Mouse (Mus musculus) liver, embryonic 13.5 days (tissue): ENCODE measurements around the gene Trappc11. TPM values are rescaled to one million over a fixed set of nuclear protein-coding genes. Genes with fewer than 3 reads are reported as not detected.

Source experiments
- ATAC-seq: fragments of 200-750 bp; cut with Nextera tagmentation; 2 replicates; pipeline ENCODE4 v1.8.0; 2017; ENCODE audit warnings: low read depth, mild to moderate bottlenecking, moderate number of reproducible peaks, moderate library complexity
- DNase-seq: peaks from one replicate; pipeline ENCODE4 v3.0.0; 2022
- H3K27ac ChIP-seq: fragments of 300-500 bp; sonication (generic); 2 replicates; pipeline ENCODE4 v1.5.1; 2015; ENCODE audit warnings: moderate library complexity, mild to moderate bottlenecking, inconsistent platforms
- H3K27me3 ChIP-seq: fragments of 300-500 bp; sonication (generic); 2 replicates; pipeline ENCODE4 v1.6.1; 2015; ENCODE audit warnings: mild to moderate bottlenecking, inconsistent platforms
- H3K36me3 ChIP-seq: fragments of 300-500 bp; sonication (generic); 2 replicates; pipeline ENCODE4 v1.6.1; 2015; ENCODE audit warnings: mild to moderate bottlenecking, inconsistent platforms
- H3K4me1 ChIP-seq: fragments of 300-500 bp; sonication (generic); replicated peaks from 2 replicates; pipeline ENCODE4 v1.6.1; 2015; ENCODE audit warnings: inconsistent platforms
- H3K4me2 ChIP-seq: fragments of 300-500 bp; sonication (generic); 2 replicates; pipeline ENCODE4 v1.6.1; 2015; ENCODE audit warnings: inconsistent platforms, mild to moderate bottlenecking, moderate library complexity
- H3K4me3 ChIP-seq: fragments of 300-500 bp; sonication (generic); replicated peaks from 2 replicates; pipeline ENCODE4 v1.5.1; 2015; ENCODE audit warnings: mild to moderate bottlenecking, inconsistent platforms
- H3K9ac ChIP-seq: fragments of 300-500 bp; sonication (generic); 2 replicates; pipeline ENCODE4 v1.6.1; 2015; ENCODE audit warnings: mild to moderate bottlenecking, inconsistent platforms
- H3K9me3 ChIP-seq: fragments of 300-500 bp; sonication (generic); replicated peaks from 2 replicates; pipeline ENCODE4 v1.6.1; 2016; ENCODE audit warnings: inconsistent platforms
- WGBS: fragments of 180-500 bp; shearing (Covaris S2); methylation state at CpG from one replicate; pipeline ENCODE4 v1.1.7; 2015; ENCODE audit not compliant: insufficient replicate concordance; 5-methylcytosine and 5-hydroxymethylcytosine counted together
- polyA plus RNA-seq: library from polyadenylated mRNA; unstranded; fragments of >200 nt; fragmentation: Nextera tagmentation; extraction: Ambion mirVana; gene quantifications from 2 replicates; pipeline ENCODE4 v1.2.1, GENCODE M21; 2015

Trappc11 gene
- 14.3 and 17.6 TPM in 2 replicates for polyA plus RNA-seq

- ATAC-seq: peak; percentile 98
- no peaks in the 10 kb centered on the region for H3K9me3 ChIP-seq
- peak within 1 kb of the TSS; percentile 70 for H3K27ac ChIP-seq
- peaks cover 30% of the 10 kb centered on the region for H3K4me1 ChIP-seq
- peak; percentile 96 for DNase-seq
- H3K27me3 ChIP-seq: no peaks in the 10 kb centered on the region
- H3K9ac ChIP-seq: peak within 1 kb of the TSS; percentile 84
- peaks cover 28% of the 10 kb centered on the region for H3K36me3 ChIP-seq
- under 1% methylated on average over 65 of the region's 65 CpGs for WGBS
- H3K4me3 ChIP-seq: peak within 1 kb of the TSS; percentile 79
- H3K4me2 ChIP-seq: peak within 1 kb of the TSS; percentile 90
Observed at GRCm38 (mm10) chr8:47533344-47534125, at the start of gene Trappc11, which contains the start of gene Rwdd4a. TSS of gene Trappc11 (minus strand) at chr8:47533470. TSS of gene Rwdd4a (plus strand) at chr8:47533664.

GRCm38 (mm10) chr8:47581454-47581853 is 48.2 kb upstream of the Trappc11 start:
- H3K4me1 ChIP-seq: no peaks in the 10 kb centered on the region
- no peaks in the 10 kb centered on the region for H3K9me3 ChIP-seq
- ATAC-seq (no peak), DNase-seq (no peak)
- H3K4me3 ChIP-seq: no peak overlapping the region
- no peaks in the 10 kb centered on the region for H3K36me3 ChIP-seq
- H3K27ac ChIP-seq: no peak overlapping the region
- WGBS: 66% methylated on average over 7 of the region's 7 CpGs
- no peaks in the 10 kb centered on the region for H3K27me3 ChIP-seq
- no peak overlapping the region for H3K4me2 ChIP-seq
- no peak overlapping the region for H3K9ac ChIP-seq

- no peak overlapping the region for H3K4me3 ChIP-seq
- H3K4me2 ChIP-seq: no peak overlapping the region
- no peak for DNase-seq
- no peaks in the 10 kb centered on the region for H3K4me1 ChIP-seq
- no peak overlapping the region for H3K27ac ChIP-seq
- H3K36me3 ChIP-seq: no peaks in the 10 kb centered on the region
- 78% methylated on average over 7 of the region's 7 CpGs for WGBS
- no peak for ATAC-seq
- H3K9ac ChIP-seq: no peak overlapping the region
- H3K27me3 ChIP-seq: no peaks in the 10 kb centered on the region
- 0 out of 2 replicates have a peak, but pooled peaks cover 2% of the 10 kb centered on the region for H3K9me3 ChIP-seq
Observed at GRCm38 (mm10) chr8:47573482-47573881, 40.2 kb upstream of the Trappc11 start.

- Histone ChIP-seq H3K36me3 (no peaks in the 10 kb centered on the region), H3K9me3 (no peaks in the 10 kb centered on the region), H3K4me3 (no peak overlapping the region), H3K27me3 (no peaks in the 10 kb centered on the region), H3K4me2 (no peak overlapping the region), H3K9ac (no peak overlapping the region), H3K4me1 (no peaks in the 10 kb centered on the region), H3K27ac (no peak overlapping the region)
- no peak for DNase-seq
- no peak for ATAC-seq
- 67% methylated on average over 6 of the region's 6 CpGs for WGBS
Observed at GRCm38 (mm10) chr8:47570161-47570560, 36.9 kb upstream of the Trappc11 start.

GRCm38 (mm10) chr8:47568098-47568497 is 34.8 kb upstream of the Trappc11 start:
- H3K9me3 ChIP-seq: no peaks in the 10 kb centered on the region
- no peak overlapping the region for H3K4me2 ChIP-seq
- 70% methylated on average over 5 of the region's 5 CpGs for WGBS
- no peaks in the 10 kb centered on the region for H3K27me3 ChIP-seq
- DNase-seq: no peak
- no peaks in the 10 kb centered on the region for H3K36me3 ChIP-seq
- no peak overlapping the region for H3K27ac ChIP-seq
- no peak for ATAC-seq
- no peak overlapping the region for H3K9ac ChIP-seq
- no peaks in the 10 kb centered on the region for H3K4me1 ChIP-seq
- no peak overlapping the region for H3K4me3 ChIP-seq

GRCm38 (mm10) chr8:47566551-47566950 is 33.3 kb upstream of the Trappc11 start:
- 83% methylated on average over 6 of the region's 6 CpGs for WGBS
- ATAC-seq (no peak), DNase-seq (no peak)
- Histone ChIP-seq H3K4me3 (no peak overlapping the region), H3K4me1 (no peaks in the 10 kb centered on the region), H3K9ac (no peak overlapping the region), H3K27me3 (no peaks in the 10 kb centered on the region), H3K27ac (no peak overlapping the region), H3K4me2 (no peak overlapping the region), H3K36me3 (no peaks in the 10 kb centered on the region), H3K9me3 (no peaks in the 10 kb centered on the region)

GRCm38 (mm10) chr8:47560801-47561200 is 27.5 kb upstream of the Trappc11 start:
- H3K4me2 ChIP-seq: no peak overlapping the region
- H3K9me3 ChIP-seq: no peaks in the 10 kb centered on the region
- no peaks in the 10 kb centered on the region for H3K27me3 ChIP-seq
- H3K27ac ChIP-seq: no peak overlapping the region
- 78% methylated on average over 7 of the region's 7 CpGs for WGBS
- H3K9ac ChIP-seq: no peak overlapping the region
- no peak overlapping the region for H3K4me3 ChIP-seq
- no peaks in the 10 kb centered on the region; the same call in 1 of the 2 replicates for H3K4me1 ChIP-seq
- DNase-seq (no peak), ATAC-seq (no peak)
- no peaks in the 10 kb centered on the region for H3K36me3 ChIP-seq

GRCm38 (mm10) chr8:47558274-47558673 is 25.0 kb upstream of the Trappc11 start:
- Histone ChIP-seq H3K4me3 (no peak overlapping the region), H3K9me3 (no peaks in the 10 kb centered on the region), H3K4me1 (no peaks in the 10 kb centered on the region; the same call in 1 of the 2 replicates), H3K4me2 (no peak overlapping the region), H3K9ac (no peak overlapping the region), H3K36me3 (peaks cover 3% of the 10 kb centered on the region), H3K27me3 (no peaks in the 10 kb centered on the region), H3K27ac (no peak overlapping the region)
- ATAC-seq: peak; percentile 36; the same call in 1 of the 2 replicates
- WGBS: 60% methylated on average over 7 of the region's 7 CpGs
- DNase-seq: no peak

GRCm38 (mm10) chr8:47556446-47556845 is 23.2 kb upstream of the Trappc11 start:
- no peak for DNase-seq
- H3K9ac ChIP-seq: no peak overlapping the region
- no peak overlapping the region for H3K27ac ChIP-seq
- no peak for ATAC-seq
- peaks cover 8% of the 10 kb centered on the region for H3K36me3 ChIP-seq
- no peak overlapping the region for H3K4me2 ChIP-seq
- WGBS: 57% methylated on average over 7 of the region's 7 CpGs
- H3K27me3 ChIP-seq: no peaks in the 10 kb centered on the region
- no peaks in the 10 kb centered on the region; the same call in 1 of the 2 replicates for H3K4me1 ChIP-seq
- no peak overlapping the region for H3K4me3 ChIP-seq
- H3K9me3 ChIP-seq: no peaks in the 10 kb centered on the region

GRCm38 (mm10) chr8:47553613-47554012 is 20.3 kb upstream of the Trappc11 start:
- H3K4me3 ChIP-seq: no peak overlapping the region
- 77% methylated on average over 6 of the region's 6 CpGs for WGBS
- no peak for ATAC-seq
- no peak overlapping the region for H3K9ac ChIP-seq
- no peak for DNase-seq
- no peaks in the 10 kb centered on the region for H3K9me3 ChIP-seq
- no peaks in the 10 kb centered on the region; the same call in 1 of the 2 replicates for H3K4me1 ChIP-seq
- H3K4me2 ChIP-seq: no peak overlapping the region
- H3K27ac ChIP-seq: no peak overlapping the region
- peaks cover 33% of the 10 kb centered on the region for H3K36me3 ChIP-seq
- no peaks in the 10 kb centered on the region for H3K27me3 ChIP-seq

GRCm38 (mm10) chr8:47547102-47547501 is 13.8 kb upstream of the Trappc11 start:
- no peak for ATAC-seq
- 88% methylated on average over 10 of the region's 10 CpGs for WGBS
- Histone ChIP-seq H3K9me3 (no peaks in the 10 kb centered on the region), H3K4me3 (no peak overlapping the region), H3K27me3 (no peaks in the 10 kb centered on the region), H3K4me1 (no peaks in the 10 kb centered on the region), H3K9ac (no peak overlapping the region), H3K27ac (no peak overlapping the region), H3K4me2 (no peak overlapping the region), H3K36me3 (peaks cover 79% of the 10 kb centered on the region)
- DNase-seq: no peak

GRCm38 (mm10) chr8:47544094-47544493 is 10.8 kb upstream of the Trappc11 start:
- Histone ChIP-seq H3K27ac (no peak overlapping the region), H3K27me3 (no peaks in the 10 kb centered on the region), H3K9me3 (no peaks in the 10 kb centered on the region), H3K4me2 (no peak overlapping the region), H3K4me3 (no peak overlapping the region), H3K36me3 (peaks cover 65% of the 10 kb centered on the region), H3K4me1 (no peaks in the 10 kb centered on the region), H3K9ac (no peak overlapping the region)
- ATAC-seq (no peak), DNase-seq (no peak)
- WGBS: 78% methylated on average over 5 of the region's 5 CpGs
